Mouse (Mus musculus): ENCODE measurements around the gene Gm8104. TPM values are rescaled to one million over a fixed set of nuclear protein-coding genes. Genes with fewer than 3 reads are reported as not detected.
"Not testable (repeated sequence)": the region's sequence is repeated elsewhere in the genome, so short reads cannot be mapped to it uniquely, and the experiment has no call there.

The Gm8104 gene
- polyA plus RNA-seq (2015; fragmentation: Nextera tagmentation; extraction: Ambion mirVana), result not detected in 2 replicates

GRCm38 (mm10) chr14:43100301-43100700, at the start of gene Gm8104:
TSS of gene Gm8104 (plus strand) at chr14:43100601.
- not testable (repeated sequence) for ATAC-seq (ENCODE audit: low FRiP score); H3K4me2 ChIP-seq; H3K4me3 ChIP-seq; H3K27ac ChIP-seq; H3K27me3 ChIP-seq; H3K9ac ChIP-seq; H3K9me3 ChIP-seq; H3K36me3 ChIP-seq; H3K4me1 ChIP-seq (replicated peaks)
- WGBS, result 75% methylated on average over 3 of the region's 3 CpGs

- H3K4me2 ChIP-seq, result not testable (repeated sequence)
Measured at GRCm38 (mm10) chr14:43058063-43058462, 42.3 kb upstream of the Gm8104 start.

GRCm38 (mm10) chr14:43060179-43060578, 40.2 kb upstream of the Gm8104 start:
- H3K27ac ChIP-seq; H3K27me3 ChIP-seq; H3K4me2 ChIP-seq; H3K4me3 ChIP-seq; ATAC-seq (ENCODE audit: low FRiP score); H3K4me1 ChIP-seq (replicated peaks); H3K36me3 ChIP-seq; H3K9ac ChIP-seq; H3K9me3 ChIP-seq: not testable (repeated sequence)
- 75% methylated on average over 4 of the region's 4 CpGs for WGBS

More at GRCm38 (mm10) chr14:43058063-43058462, 42.3 kb upstream of the Gm8104 start:
- not testable (repeated sequence) for H3K9me3 ChIP-seq; H3K4me3 ChIP-seq; H3K4me1 ChIP-seq (replicated peaks); H3K27ac ChIP-seq; H3K9ac ChIP-seq; ATAC-seq (ENCODE audit: low FRiP score); H3K27me3 ChIP-seq; H3K36me3 ChIP-seq
- WGBS, result 80% methylated on average over 3 of the region's 3 CpGs

GRCm38 (mm10) chr14:43076543-43076942, 23.9 kb upstream of the Gm8104 start, which contains the start of gene Gm8094:
TSS of gene Gm8094 (minus strand) at chr14:43076643.
- not testable (repeated sequence) for H3K4me2 ChIP-seq; H3K27ac ChIP-seq; H3K4me1 ChIP-seq (replicated peaks); H3K4me3 ChIP-seq; H3K27me3 ChIP-seq; H3K9ac ChIP-seq; ATAC-seq (ENCODE audit: low FRiP score); H3K36me3 ChIP-seq; H3K9me3 ChIP-seq
- WGBS, result 93% methylated on average over 2 of the region's 2 CpGs

GRCm38 (mm10) chr14:43084936-43085730, 15.3 kb upstream of the Gm8104 start:
- H3K4me1 ChIP-seq (replicated peaks); H3K36me3 ChIP-seq; H3K27ac ChIP-seq; H3K27me3 ChIP-seq; H3K9ac ChIP-seq; H3K9me3 ChIP-seq; H3K4me3 ChIP-seq; H3K4me2 ChIP-seq; ATAC-seq (ENCODE audit: low FRiP score): not testable (repeated sequence)
- WGBS, result 86% methylated on average over 1 of the region's 1 CpGs

- not testable (repeated sequence) for H3K27me3 ChIP-seq; ATAC-seq (ENCODE audit: low FRiP score); H3K27ac ChIP-seq; H3K36me3 ChIP-seq; H3K9me3 ChIP-seq; H3K4me3 ChIP-seq; H3K9ac ChIP-seq; H3K4me2 ChIP-seq; H3K4me1 ChIP-seq (replicated peaks)
- 38% methylated on average over 1 of the region's 14 CpGs for WGBS
Measured at GRCm38 (mm10) chr14:43089103-43089919, 11.1 kb upstream of the Gm8104 start.

GRCm38 (mm10) chr14:43119673-43120072, 19.3 kb downstream of the Gm8104 start:
- H3K4me1 ChIP-seq (replicated peaks); H3K36me3 ChIP-seq; H3K27me3 ChIP-seq; H3K9me3 ChIP-seq; H3K27ac ChIP-seq; ATAC-seq (ENCODE audit: low FRiP score); H3K4me3 ChIP-seq; H3K4me2 ChIP-seq; H3K9ac ChIP-seq: not testable (repeated sequence)
- WGBS, result 98% methylated on average over 3 of the region's 3 CpGs

- H3K4me1 ChIP-seq (replicated peaks); H3K9me3 ChIP-seq; H3K36me3 ChIP-seq; ATAC-seq (ENCODE audit: low FRiP score); H3K27ac ChIP-seq; H3K4me3 ChIP-seq; H3K4me2 ChIP-seq; H3K27me3 ChIP-seq; H3K9ac ChIP-seq: not testable (repeated sequence)
Measured at GRCm38 (mm10) chr14:43126286-43126685, 25.9 kb downstream of the Gm8104 start.

Other genes starting within 250 kb of the Gm8104 start
- gene Gm21977, start 247.1 kb upstream of the Gm8104 start, polyA plus RNA-seq (2015; fragmentation: Nextera tagmentation; extraction: Ambion mirVana), result not detected in 2 replicates
- not detected in 2 replicates for gene Gm8082, start 107.0 kb upstream of the Gm8104 start, polyA plus RNA-seq (2015; fragmentation: Nextera tagmentation; extraction: Ambion mirVana)
- not detected in 2 replicates for gene Gm10376, start 85.0 kb upstream of the Gm8104 start, polyA plus RNA-seq (2015; fragmentation: Nextera tagmentation; extraction: Ambion mirVana)
- not detected in 2 replicates for gene Gm8094, start 24.0 kb upstream of the Gm8104 start, polyA plus RNA-seq (2015; fragmentation: Nextera tagmentation; extraction: Ambion mirVana)
- gene Gm7233, start 79.3 kb downstream of the Gm8104 start, polyA plus RNA-seq (2015; fragmentation: Nextera tagmentation; extraction: Ambion mirVana), result not detected in 2 replicates
- gene Gm8122, start 134.7 kb downstream of the Gm8104 start, polyA plus RNA-seq (2015; fragmentation: Nextera tagmentation; extraction: Ambion mirVana), result not detected in 2 replicates
- gene Gm8126, start 158.0 kb downstream of the Gm8104 start, polyA plus RNA-seq (2015; fragmentation: Nextera tagmentation; extraction: Ambion mirVana), result not detected in 2 replicates
- 0.16 TPM in 1 of 2 replicates, not detected in the other for gene Gm9732, start 174.4 kb downstream of the Gm8104 start, polyA plus RNA-seq (2015; fragmentation: Nextera tagmentation; extraction: Ambion mirVana)
- not detected in 2 replicates for gene Gm8127, start 193.2 kb downstream of the Gm8104 start, polyA plus RNA-seq (2015; fragmentation: Nextera tagmentation; extraction: Ambion mirVana)
- not detected in 2 replicates for gene 1700001F09Rik, start 247.2 kb downstream of the Gm8104 start, polyA plus RNA-seq (2015; fragmentation: Nextera tagmentation; extraction: Ambion mirVana)